Mouse (Mus musculus) G1E (cell line): ENCODE measurements around the gene Armc9. TPM values are rescaled to one million over a fixed set of nuclear protein-coding genes. Genes with fewer than 3 reads are reported as not detected.

ENCODE experiments used
- ATAC-seq: 2 replicates; pipeline ENCODE4 v1.8.0; 2016; ENCODE audit warnings: mild to moderate bottlenecking; ENCODE audit not compliant: insufficient number of reproducible peaks, poor library complexity, low FRiP score, severe bottlenecking; ENCODE audit errors: extremely low read depth
- DNase-seq: peaks from one replicate; pipeline ENCODE4 v3.0.0; 2012; ENCODE audit warnings: low spot score
- H3K27me3 ChIP-seq: 2 replicates; pipeline ENCODE4 v1.6.1; 2012; ENCODE audit warnings: mild to moderate bottlenecking, low read length, inconsistent platforms; ENCODE audit not compliant: insufficient read depth
- H3K36me3 ChIP-seq: replicated peaks from 2 replicates; pipeline ENCODE3; 2012; ENCODE audit warnings: mild to moderate bottlenecking, inconsistent platforms
- H3K4me1 ChIP-seq: 2 replicates; pipeline ENCODE4 v1.6.1; 2012; ENCODE audit warnings: low read depth, low read length, inconsistent platforms, mixed read lengths; ENCODE audit not compliant: insufficient read depth
- H3K4me3 ChIP-seq: 2 replicates; pipeline ENCODE4 v1.5.1; 2012; ENCODE audit warnings: low read depth, mild to moderate bottlenecking, inconsistent platforms, low read length, moderate library complexity, mixed read lengths
- H3K9me3 ChIP-seq: replicated peaks from 2 replicates; pipeline ENCODE4 v1.6.1; 2012; ENCODE audit warnings: inconsistent platforms
- CTCF ChIP-seq: IDR thresholded peaks from 2 replicates; pipeline ENCODE4 v1.5.1; 2012; ENCODE audit warnings: low read depth, low read length, inconsistent platforms, mixed read lengths
- GATA1 ChIP-seq: IDR thresholded peaks from 2 replicates; pipeline ENCODE4 v1.6.1; 2012; ENCODE audit warnings: borderline replicate concordance, low read length, inconsistent platforms, mixed read lengths
- GATA2 ChIP-seq: IDR thresholded peaks from 2 replicates; pipeline ENCODE4 v1.6.1; 2012; ENCODE audit warnings: low read depth, low read length, inconsistent platforms, borderline replicate concordance
- POLR2AphosphoS5 ChIP-seq: IDR thresholded peaks from 2 replicates; pipeline ENCODE4 v1.6.1; 2012; ENCODE audit warnings: low read depth, low read length, inconsistent platforms; ENCODE audit not compliant: insufficient replicate concordance
- TAL1 ChIP-seq: conservative IDR thresholded peaks from 2 replicates; pipeline ENCODE4 v1.6.1; 2012; ENCODE audit warnings: low read depth, low read length, inconsistent platforms, mixed read lengths
- polyA plus RNA-seq: library from polyadenylated mRNA; stranded (reverse); fragments of >175 nt; gene quantifications from 2 replicates; pipeline ENCODE4 v1.2.3, GENCODE M21; 2012
- total RNA-seq, 2 experiments: library from RNA; stranded (forward) in 1 of 2; stranded (reverse) in 1 of 2; fragments of 200-1000 nt in 1 of 2; fragments of >200 nt in 1 of 2; fragmentation: Nextera tagmentation in 1 of 2; gene quantifications; 2 replicates each; pipeline ENCODE4 v1.2.3; 2014 to 2017

Gene Armc9
- total RNA-seq (2014; fragmentation: Nextera tagmentation) (11.2 and 15.0 TPM in 2 replicates), total RNA-seq (2017) (8.0 and 12.3 TPM in 2 replicates), polyA plus RNA-seq (4.0 and 4.8 TPM in 2 replicates)

DNA sequence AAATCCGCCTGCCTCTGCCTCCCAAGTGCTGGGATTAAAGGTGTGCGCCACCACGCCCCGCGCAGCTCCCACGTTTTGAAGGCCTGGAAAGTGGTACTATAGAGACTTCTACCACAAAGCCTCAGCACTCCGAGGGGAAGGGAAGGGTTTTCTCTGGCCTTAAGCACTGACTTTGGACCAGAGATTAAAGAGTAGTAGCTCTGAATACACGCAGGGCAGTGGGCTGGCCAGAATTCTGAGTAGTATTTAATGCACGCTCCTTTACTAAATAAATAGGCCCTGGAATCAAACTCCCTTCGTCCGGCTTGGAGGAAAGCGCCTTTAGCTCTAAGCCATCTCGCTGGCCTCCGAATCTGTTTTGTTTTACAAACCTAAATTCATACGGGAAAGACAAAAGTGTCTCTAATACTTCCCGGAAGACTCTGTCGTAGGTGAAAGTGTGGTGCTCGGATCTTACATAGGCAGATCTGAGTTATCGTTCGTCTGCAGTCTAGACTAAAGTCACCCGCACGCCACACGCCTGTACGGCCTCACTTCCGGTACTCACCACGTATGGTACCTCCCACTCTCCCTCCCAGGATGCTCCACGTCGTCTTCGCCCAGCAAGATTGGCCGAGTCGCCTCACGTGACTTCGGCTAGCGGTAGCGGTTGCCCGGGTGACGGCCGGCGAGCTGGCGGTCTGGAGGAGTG lies at the start of gene Armc9:
Gene Armc9 (plus strand): TSS at position 648 of the 691 bp plus-strand sequence.
- peak; percentile 100 for DNase-seq
- Histone ChIP-seq H3K36me3 (peaks cover 31% of the 10 kb centered on the region), H3K9me3 (no peaks in the 10 kb centered on the region), H3K27me3 (peaks cover 3% of the 10 kb centered on the region; the same call in 1 of the 2 replicates), H3K4me3 (peak within 1 kb of the TSS; percentile 78), H3K4me1 (peaks cover 21% of the 10 kb centered on the region)
- TF ChIP-seq POLR2AphosphoS5, result no peak
- no peak for TF ChIP-seq CTCF
- TF ChIP-seq GATA1, result no peak
- no peak for TF ChIP-seq GATA2
- TF ChIP-seq TAL1, result no peak
- ATAC-seq, result peak; percentile 97

DNA sequence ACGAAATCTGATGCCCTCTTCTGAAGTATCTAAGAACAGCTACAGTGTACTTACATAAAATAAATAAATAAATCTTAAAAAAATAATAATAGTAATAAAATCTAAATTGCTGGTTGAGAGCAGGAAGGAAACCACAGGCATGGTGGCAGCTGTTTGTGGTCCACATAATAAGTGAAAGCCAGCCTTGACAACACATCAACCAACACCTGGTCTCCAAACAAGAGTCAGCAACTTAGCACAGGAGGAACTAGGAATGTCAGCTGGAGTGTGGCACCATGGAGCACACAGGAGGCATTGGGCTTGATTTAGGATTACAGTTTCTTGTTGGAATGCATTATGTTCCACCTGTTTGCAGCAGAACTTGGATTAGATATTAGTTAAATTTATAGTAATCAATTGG lies 49.5 kb upstream of the Armc9 start:
- H3K4me3 ChIP-seq, result no peak overlapping the region
- no peaks in the 10 kb centered on the region; the same call in 1 of the 2 replicates for H3K4me1 ChIP-seq
- TF ChIP-seq CTCF (no peak), TAL1 (no peak), GATA2 (no peak), POLR2AphosphoS5 (no peak), GATA1 (no peak)
- DNase-seq (no peak), ATAC-seq (no peak)
- no peaks in the 10 kb centered on the region for H3K9me3 ChIP-seq
- H3K27me3 ChIP-seq, result no peaks in the 10 kb centered on the region
- H3K36me3 ChIP-seq, result peaks cover 67% of the 10 kb centered on the region

DNA sequence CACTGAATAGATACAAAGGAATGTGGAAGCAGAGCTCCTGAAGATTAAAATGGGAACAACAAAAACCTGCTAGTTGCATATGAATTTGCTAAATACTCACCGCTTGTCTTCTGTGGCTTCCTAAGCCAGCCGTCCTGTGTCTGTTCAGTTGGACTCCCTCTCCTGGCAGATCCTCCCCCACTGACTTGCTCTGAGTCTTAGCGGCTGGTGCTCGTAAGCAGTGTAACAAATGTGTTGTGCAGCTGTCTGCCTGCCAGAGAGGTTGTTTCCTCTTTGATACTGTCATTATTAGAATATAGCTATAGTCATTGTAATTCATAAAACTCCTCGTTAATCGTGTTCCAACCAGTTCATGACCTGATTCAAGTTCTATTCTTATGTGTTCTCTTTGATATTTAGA lies 42.8 kb upstream of the Armc9 start, which contains the start of gene Htr2b:
Gene Htr2b (minus strand): TSS at position 192 of the 400 bp plus-strand sequence.
- peaks cover 2% of the 10 kb centered on the region; the same call in 1 of the 2 replicates for H3K4me1 ChIP-seq
- no peak for TF ChIP-seq TAL1
- no peak for TF ChIP-seq GATA1
- no peak for TF ChIP-seq CTCF
- no peak within 1 kb of the TSS for H3K4me3 ChIP-seq
- no peaks in the 10 kb centered on the region for H3K9me3 ChIP-seq
- ATAC-seq (no peak), DNase-seq (no peak)
- H3K36me3 ChIP-seq, result peaks cover 62% of the 10 kb centered on the region
- no peaks in the 10 kb centered on the region for H3K27me3 ChIP-seq

DNA sequence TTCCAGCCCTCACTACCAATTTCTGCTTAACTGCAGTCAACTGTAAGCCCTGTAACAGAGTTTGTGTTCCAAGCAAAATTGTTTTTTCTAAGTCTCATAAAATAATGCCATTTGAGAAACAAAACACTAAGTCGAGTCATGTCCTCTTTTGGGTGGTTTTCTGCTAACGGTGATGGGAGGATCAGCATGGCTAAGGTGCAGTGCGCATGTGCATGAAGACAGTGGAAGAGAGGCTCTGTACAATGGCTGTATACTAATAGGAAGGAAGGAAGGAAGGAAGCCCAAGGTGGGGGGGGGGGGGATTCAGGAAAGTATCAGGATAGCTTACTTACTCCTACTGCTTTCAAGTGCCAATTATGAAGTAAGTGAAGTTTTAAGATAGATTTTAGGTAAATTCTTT lies 40.4 kb upstream of the Armc9 start:
- peaks cover 73% of the 10 kb centered on the region for H3K36me3 ChIP-seq
- DNase-seq (no peak), ATAC-seq (no peak)

DNA sequence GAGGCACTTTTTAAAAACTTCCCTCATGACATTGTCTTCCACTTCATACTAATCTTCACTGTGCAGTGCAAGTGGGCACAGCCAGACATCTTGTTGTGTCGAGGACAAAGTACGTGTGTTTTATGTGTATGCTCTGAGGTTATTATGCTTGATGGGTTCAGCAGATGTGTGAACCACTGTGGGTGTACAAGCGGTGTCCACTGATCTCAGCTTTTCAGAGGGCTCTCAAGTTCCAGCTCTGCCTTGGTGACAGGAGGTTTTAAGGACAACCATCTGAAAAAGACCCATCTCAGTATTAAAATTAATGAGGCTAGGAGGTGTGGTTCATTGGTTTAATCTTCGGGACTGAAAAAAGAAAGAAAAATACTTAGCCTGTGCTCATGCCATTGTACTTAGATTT lies 35.0 kb upstream of the Armc9 start:
- TF ChIP-seq CTCF (no peak), POLR2AphosphoS5 (no peak), GATA1 (no peak), TAL1 (no peak), GATA2 (no peak)
- Histone ChIP-seq H3K4me1 (no peaks in the 10 kb centered on the region), H3K4me3 (no peak overlapping the region), H3K36me3 (peaks cover 92% of the 10 kb centered on the region), H3K27me3 (no peaks in the 10 kb centered on the region), H3K9me3 (no peaks in the 10 kb centered on the region)
- ATAC-seq (no peak), DNase-seq (no peak)

More for the DNA sequence above, 40.4 kb upstream of the Armc9 start:
- Histone ChIP-seq H3K4me1 (peaks cover 2% of the 10 kb centered on the region; the same call in 1 of the 2 replicates), H3K4me3 (no peak overlapping the region), H3K9me3 (no peaks in the 10 kb centered on the region), H3K27me3 (no peaks in the 10 kb centered on the region)
- TF ChIP-seq CTCF (no peak), TAL1 (no peak), GATA2 (no peak)

DNA sequence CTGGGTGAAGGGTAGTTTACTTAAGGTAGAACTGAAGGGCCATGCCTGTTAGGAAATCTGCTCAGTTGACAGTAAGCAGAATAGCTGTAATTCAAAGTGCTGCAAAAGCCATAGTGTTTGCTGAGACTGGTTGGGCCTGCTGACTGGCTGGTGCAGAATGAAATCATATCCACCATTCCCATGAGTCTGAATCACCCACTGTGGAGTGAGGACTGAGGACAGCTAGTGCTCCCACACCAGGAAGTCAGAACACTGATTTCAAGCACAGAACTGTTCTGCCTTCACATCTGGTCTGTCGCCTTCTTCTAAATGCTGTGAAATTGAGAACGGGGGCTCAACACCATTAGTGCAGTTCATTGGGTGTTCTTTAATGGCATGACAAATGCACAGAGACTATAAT lies 28.5 kb upstream of the Armc9 start:
- TF ChIP-seq GATA2 (no peak), CTCF (no peak), GATA1 (no peak)
- peaks cover 94% of the 10 kb centered on the region for H3K36me3 ChIP-seq
- no peaks in the 10 kb centered on the region for H3K9me3 ChIP-seq
- no peak overlapping the region for H3K4me3 ChIP-seq
- H3K27me3 ChIP-seq, result no peaks in the 10 kb centered on the region
- ATAC-seq (no peak), DNase-seq (no peak)
- no peaks in the 10 kb centered on the region for H3K4me1 ChIP-seq

DNA sequence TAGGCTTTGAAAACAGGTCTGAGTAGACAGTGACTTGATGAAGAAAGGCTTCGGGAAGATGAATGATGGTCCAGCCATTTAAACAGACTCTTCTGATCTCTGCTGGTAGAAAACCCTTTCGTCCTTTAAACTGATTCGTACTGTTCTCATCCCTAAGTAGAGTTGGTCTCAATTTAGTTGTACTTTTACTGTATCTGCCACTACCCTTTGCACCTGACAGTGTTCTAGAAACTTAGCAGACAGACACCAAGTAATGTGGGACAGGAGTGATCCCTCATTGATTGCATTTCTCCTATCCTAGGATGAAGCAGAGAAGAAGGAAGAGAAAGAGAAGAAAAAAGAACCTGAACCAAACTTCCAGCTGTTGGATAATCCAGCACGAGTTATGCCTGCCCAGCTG lies 21.2 kb upstream of the Armc9 start, which contains the start of gene Gm21972:
Gene Gm21972 (plus strand): TSS at position 301 of the 400 bp plus-strand sequence.
- Histone ChIP-seq H3K4me1 (no peaks in the 10 kb centered on the region), H3K9me3 (no peaks in the 10 kb centered on the region), H3K4me3 (no peak within 1 kb of the TSS), H3K27me3 (no peaks in the 10 kb centered on the region), H3K36me3 (peaks cover 87% of the 10 kb centered on the region)
- TF ChIP-seq GATA1, result no peak
- no peak for ATAC-seq
- no peak for DNase-seq
